Mouse (Mus musculus) c-Kit-positive CD71-positive TER-119-positive erythroid progenitor cells, embryonic 14.5 days (primary cell): Measurements from ENCODE around the gene Casp9.

Experiments used
- DNase-seq: peaks from one replicate; pipeline ENCODE4 v3.0.0-alpha.2; 2013; ENCODE audit warnings: low spot score

The Casp9 gene

DNA sequence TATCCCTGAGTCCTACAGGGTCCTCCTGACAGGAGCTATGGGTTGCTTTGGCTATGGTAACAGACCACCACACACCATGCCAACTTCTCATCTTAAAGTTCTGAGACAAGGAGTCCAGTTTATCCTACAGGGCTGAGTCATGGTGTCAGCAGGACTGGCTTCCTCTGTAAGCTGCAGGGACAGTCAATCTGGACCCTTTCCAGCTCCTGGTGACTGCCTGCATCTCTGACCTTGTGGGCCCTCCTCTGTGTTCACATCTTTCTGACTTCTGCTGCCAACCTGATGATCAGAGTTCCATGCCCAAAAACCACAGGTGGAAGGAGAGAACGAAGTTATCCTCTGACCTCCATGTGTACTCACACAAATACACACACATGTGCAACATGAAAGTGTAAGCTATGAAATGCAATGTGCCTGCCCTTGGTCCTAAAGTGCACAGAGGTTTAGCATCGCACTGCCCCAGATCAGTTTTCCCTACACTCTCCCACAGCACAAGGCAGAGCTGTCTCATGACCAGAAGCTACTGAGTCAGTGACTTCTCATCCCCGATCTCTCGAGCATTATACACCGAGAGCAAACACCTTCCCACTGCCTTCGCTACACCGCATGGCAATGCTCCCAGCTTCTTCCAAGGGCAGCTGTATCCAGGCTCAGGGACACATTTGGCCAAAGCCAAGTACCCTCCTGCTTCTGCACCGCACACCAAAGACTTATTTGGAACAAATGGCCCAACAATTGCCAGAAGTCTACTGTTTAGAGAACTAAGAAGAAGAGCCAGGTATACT, 12.0 kb upstream of the Casp9 start:
- DNase-seq: no peak

DNA sequence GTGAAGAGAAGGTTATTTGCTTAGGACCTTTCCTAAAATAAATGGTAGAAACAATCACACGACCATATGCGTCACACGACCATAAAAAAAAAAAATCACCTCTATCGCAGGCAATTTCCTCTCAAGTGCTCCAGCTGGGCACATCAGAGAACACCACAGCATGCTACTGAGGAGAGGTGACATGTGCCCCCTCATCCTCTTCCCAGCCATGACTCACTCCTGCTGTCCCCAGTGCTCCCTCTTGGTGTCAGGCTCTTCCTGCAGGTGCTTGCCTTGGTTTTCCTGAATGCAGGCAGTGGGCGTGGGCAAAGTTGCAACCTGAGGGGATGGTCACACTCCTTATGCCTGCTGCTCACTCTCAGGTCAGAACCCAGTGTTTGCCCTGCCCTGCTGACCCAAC, 8.6 kb upstream of the Casp9 start:
- DNase-seq: no peak

DNA sequence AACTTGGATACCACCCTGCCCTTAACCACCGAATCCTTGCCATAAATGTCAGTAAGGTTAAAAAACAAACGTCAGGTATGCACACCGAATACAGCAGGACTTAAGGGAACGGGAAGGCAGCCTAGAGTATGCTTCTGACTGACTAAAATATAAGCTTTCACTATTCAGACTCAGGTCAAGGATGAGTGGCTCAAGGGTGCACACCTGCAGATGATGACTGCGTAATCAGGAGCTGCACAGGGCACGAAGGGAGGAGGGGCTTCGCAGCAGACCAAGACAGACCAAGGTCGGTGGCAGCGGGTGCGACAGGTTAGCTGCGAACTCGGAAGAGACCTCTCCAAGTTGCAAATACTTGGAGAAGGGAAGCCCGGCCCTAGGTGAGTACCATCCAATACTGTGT, 7.3 kb upstream of the Casp9 start:
- DNase-seq: no peak

DNA sequence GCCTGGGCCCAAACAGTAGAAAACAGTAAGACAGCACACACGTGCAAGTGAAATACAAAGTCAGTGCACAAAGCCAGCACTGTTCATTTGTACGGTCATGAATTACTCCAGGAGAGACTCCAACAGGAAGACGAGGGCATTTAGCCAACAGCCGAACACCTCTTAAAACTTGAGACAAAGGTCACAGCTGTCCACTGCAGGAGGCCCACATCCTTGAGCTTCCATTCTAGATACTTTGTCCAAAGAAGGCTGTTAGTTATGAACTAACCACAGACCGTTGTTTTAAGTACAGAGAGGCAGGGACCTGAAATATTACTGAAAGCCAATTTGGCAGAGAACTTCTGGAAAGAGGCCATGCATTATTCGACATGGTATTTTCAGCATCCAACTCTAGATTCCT, 6.4 kb upstream of the Casp9 start:
- DNase-seq: no peak

DNA sequence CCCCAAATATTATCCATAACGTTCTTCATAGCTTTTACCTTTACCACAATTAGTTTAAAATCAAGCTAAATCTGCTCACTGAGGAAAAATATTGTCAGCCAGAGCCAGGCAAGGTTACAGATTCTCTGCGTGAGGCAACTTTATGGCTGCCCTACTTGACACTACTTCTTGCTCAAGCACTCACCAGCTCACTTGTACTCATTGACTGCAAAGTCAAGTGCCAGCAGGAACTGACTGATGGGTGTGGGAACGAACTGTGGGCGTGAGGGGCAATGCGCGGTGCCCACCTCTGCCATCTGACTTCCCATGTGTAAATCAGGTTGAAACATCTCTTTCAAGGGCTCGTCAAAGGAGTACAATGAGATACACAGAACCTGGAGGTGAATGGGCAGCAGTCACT, 6.0 kb upstream of the Casp9 start:
- no peak for DNase-seq

DNA sequence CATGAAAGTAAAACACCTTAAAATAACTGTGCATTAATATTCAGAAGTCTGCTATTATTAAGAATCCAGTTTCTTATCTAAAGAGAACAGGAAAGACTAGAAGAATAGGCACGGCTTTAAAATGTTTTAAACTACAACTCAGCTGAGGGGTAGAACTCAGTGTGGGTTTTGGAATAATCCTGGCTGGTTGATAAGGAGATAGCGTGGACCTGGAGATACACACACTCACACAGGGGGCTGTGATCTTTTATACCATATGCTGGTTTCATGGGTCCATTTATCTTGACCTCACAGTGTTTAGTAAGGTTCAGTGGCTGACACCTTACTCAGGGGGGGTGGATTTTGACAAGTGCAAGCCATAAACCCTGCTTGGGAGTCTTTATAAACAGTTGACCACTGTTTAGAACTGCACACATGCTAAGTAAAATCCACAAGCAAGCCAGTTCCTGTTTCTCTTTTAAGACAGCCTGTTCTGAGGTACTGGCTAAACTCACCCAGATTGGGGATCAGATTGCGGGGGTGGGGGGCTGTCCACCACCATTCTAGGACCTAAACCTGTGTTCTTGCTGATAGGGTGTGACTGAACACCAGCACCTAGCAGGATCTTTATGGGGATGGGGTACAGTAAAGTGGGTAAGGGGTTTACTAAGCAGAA, 3.7 kb upstream of the Casp9 start:
- DNase-seq: no peak

DNA sequence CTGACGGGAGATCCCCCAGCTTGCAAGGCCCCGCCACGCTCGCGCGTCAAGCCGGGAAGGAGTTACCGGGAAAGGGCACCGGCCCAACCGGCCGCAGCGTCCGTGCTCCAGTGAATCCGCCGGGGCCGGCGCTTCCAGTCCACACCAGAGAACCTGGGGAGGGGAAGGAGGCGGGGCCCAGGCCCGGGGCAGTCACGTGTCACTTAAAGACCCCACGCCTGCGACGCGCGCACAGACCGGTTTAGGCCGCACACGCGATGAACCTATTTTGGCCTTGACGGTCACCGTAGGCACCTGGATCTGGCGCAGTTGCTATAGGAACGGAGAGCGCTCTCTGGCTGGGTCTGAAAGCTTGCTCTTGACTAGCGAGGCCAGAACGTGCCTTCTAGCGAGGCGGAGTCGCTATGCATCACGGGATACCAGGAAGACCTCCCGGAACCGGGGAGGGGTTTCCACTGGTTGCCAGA, 2.9 kb upstream of the Casp9 start, which contains the start of gene Dnajc16:
Gene Dnajc16, minus strand, starts transcription at position 408 of the 467 bp plus-strand sequence.
- DNase-seq: peak; percentile 98

DNA sequence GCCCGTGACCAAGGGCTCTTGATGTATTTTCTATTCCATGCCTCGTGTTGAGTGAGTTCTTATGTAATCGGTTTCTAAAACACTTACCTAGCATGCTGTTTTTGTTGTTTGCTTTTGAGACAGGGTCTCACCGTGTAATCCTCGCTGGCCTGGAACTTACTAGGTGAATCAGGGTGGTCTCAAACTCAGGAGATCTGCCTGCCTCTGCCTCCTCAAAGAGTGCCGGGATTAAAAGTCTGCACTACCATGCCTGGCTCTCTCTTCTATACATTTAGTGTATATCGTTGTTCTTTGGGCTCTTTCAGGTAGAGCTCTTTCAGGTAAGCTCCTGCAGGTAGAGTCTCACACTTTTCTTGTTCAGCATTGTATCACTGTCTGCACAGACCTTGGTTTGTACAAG, 1.9 kb upstream of the Casp9 start:
- no peak for DNase-seq

DNA sequence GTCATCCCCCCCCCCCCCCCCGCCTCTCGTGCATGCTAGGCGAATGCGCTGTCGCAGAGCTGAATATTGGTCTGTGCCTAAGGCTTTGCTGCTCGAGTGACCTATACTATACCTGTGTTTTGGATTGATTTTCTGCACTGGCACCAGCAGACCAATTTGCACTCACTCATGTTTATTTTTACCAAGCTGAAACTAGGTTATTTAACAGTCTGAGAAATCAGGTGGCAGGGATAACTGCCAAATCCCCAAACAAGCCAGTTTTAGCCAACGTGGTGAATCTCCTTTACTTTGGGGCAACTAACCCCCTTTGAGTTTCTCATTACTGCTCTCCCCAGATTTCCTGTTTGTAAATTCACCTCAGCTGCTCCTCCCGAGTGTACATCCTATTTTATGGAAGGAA, 1.5 kb upstream of the Casp9 start:
- no peak for DNase-seq

DNA sequence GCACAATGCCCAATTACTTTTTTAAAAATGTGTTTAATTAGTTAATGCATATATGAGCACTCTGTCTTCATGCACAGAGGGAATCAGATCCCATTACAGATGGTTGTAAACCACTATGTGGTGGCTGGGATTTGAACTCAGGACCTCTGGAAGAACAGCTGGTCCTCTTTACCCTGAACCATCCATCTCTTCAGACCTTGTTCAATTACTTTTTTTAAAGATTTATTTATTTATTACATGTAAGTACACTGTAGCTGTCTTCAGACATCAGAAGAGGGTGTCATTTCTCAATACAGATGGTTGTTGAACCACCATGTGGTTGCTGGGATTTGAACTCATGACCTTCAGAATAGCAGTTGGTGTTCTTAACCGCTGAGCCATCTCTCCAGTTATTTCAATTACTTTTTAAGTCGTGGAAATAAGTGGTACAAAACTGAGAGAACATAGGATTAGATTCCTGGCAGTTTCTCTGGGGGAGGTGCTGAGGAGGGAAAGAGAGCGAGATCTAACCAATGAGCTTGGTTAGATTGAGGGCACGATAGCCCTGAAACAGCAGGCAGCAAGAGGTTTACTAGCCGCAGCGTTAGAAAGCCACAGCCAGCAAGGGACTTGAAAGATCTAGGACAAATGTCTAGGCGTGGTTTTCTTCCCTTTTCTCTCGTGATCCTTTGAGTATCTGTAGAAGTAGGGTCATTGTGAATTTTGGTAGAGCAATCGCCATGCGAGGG, 694 bp upstream of the Casp9 start:
- DNase-seq: no peak

DNA sequence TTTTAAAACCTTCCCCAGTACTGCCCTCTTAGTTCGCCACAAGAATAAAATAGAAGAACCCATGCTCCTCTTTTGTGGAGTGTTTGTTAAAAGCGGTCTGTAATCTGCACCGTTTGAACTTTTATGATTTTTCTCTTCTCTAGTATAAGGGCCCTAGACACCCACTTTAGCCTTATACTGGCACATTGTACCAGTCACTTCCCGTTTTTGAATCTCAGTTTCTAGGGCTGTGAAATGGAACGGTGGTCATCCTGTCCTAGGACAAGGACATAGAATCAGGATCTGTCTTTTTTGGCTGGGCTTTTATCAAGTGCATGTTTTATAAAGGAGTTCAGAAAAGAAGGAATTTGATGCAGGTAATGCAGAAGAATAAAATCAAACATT, 732 bp downstream of the Casp9 start:
- no peak for DNase-seq

DNA sequence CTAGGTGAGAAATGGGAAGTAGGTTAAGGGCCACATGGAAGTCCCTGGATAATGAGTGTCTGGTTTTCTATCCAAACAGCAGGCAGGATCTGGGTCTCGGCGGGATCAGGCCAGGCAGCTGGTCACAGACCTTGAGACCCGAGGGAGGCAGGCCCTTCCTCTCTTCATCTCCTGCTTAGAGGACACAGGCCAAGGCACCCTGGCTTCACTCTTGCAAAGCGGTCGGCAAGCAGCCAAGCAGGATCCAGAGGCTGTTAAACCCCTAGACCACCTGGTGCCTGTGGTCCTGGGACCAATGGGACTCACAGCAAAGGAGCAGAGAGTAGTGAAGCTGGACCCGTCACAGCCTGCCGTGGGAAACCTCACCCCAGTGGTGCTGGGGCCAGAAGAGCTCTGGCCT, 2.9 kb downstream of the Casp9 start:
- DNase-seq: no peak

DNA sequence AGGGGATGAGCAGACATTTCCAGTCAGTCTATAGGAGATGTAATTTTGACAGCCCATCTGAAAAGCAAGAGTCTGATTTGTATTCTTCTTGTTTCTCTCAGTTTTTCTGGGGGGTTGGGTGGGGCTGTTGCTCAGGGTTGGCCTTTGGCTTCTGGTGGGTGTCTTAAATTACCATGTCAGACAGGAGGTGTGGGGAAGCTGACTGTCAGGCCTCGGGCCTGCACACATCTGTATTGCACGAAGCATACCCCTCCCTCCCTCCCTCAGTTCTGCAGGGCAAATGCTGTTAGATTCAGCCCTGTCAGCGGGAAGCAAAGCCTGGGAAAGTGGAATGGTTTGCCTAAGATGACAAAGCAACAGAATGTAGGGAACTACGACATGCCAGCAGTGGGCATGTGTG, 3.5 kb downstream of the Casp9 start:
- DNase-seq: no peak

DNA sequence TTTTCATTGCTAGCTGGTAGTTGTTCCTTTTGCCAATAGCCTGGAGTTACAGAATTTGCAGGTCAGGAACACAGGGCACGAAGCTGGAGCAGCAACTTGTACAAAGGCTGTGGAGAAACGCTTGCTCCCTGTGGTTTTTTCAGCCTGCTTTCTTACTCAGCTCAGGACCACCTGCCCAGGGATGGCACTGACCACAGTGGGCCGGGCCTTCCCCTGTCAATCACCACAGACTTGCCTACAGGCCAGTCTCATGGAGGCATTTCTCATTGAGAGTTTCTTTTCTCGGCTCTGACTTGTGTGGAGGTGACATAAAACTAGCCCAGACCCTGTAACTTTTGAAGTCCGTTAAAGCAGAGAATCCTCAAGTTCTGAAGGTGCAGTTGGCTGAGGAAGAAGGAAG, 4.1 kb downstream of the Casp9 start:
- no peak for DNase-seq

DNA sequence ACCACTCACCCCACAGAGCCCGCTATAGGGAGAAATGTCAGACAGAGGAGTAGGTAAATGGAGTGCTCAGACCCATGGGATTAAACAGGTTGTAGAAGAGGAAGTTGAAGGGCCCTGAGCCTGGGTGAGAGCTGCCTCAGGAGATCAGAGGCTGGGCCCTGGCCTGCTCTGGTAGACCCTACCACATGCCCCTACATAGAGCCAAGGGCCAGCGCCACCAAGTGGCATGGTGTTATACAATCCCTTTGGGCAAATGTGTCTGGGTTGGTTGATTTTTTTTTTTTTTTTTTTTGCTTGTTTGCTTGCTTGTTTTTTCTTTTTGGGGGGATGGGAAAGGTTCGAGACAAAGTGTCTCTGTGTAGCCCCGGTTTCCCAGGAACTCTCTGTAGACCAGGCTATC, 10.7 kb downstream of the Casp9 start:
- DNase-seq: no peak

DNA sequence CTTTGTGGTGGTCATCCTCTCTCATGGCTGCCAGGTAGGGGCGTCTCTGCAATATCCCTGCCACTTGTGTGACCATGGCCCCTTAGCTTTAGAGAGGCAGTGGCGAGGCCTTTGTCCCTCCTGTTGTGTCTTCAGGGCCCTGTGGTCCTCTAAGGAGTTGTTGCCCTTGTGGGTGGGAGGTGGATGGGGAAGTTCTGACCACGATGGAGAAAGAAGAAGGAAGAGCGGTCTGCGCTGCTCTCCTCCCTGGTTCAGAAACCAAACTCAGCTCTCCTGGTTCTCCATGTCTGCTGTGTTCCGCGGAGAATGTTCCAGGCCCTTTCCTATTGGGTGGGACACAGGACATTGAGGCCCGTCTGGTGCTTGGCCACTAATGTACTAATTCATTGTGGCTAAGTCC, 12.5 kb downstream of the Casp9 start:
- no peak for DNase-seq

DNA sequence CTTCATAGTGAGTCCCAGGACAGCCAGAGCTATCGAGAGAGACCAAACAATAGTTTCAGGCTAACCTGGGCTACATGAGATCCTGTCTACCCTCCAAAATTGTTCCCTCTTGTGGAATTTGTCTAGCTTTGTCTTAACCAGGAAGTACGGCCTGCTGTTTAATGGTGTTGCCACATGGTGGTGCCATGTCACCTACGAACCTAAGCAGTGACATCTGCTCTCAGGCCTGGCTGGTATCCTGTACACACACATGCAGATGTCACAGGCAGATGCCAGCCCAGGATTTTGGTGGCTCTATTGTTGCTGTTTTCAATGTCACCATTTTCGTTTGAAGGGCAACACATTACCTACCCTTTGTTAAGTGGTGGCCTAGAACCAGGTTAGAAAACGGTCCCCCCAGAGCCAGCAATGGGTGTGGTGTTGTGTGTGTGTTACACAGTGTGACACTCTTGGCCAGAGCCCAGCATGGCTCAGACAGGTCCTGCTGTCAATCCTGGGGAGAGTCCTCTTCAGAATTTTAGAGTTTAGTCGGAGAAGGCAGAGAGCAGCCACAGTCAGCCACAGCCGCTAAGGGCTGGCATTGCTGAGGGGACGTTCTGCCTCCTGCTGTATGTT, 16.5 kb downstream of the Casp9 start:
- peak; percentile 35 for DNase-seq

DNA sequence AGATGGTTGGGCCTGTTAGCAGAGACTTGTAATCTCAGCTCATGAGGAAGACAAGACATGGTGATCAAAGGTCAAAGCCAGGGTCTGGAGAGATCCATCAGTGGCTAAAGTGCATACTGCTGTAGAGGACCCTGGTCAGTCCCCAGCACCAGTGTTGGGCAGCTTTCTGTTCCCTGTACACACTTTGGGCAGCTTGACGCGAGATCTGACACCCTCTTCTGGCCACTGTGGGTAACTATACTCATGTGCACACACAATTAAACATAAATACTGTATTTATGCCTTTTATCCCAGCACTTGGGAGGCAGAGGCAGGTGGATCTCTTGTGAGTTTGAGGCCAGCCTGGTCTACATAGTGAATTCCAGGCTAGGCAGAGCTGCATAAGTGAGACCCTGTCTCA, 17.6 kb downstream of the Casp9 start:
- DNase-seq: no peak

DNA sequence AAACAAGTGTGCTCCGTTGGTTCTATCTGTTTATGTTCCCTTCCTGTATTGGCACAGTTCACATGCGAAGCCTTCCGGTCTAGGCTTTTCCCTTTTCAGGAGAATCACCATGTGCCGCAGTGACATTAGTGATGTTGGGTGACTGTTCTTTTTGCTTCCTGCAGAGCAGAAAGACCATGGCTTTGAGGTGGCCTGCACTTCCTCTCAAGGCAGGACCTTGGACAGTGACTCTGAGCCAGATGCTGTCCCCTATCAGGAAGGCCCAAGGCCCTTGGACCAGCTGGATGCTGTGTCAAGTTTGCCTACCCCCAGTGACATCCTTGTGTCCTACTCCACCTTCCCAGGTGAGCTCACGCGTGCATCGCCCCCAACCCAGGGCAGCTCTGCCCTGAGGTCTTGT, 18.0 kb downstream of the Casp9 start:
- DNase-seq: no peak

DNA sequence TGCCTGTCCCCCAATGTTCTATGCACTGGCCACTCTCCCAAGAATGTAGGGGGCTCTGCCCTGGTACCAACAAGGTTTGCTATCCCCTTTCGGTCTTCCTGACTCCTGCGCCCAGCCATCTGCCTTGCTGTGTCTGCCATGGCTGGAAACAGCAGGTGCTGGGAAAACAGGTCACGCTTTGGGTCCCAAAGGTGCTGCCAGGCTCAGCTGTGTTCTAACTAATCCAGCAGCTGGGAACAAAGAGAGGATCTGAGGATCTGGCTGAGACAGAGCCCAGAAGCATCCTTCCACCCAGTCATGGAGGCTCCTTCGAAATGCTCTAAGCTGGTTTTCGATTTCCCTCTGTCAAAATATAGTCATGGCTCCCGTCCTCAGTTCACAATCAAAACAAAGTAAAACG, 22.9 kb downstream of the Casp9 start:
- DNase-seq: no peak

DNA sequence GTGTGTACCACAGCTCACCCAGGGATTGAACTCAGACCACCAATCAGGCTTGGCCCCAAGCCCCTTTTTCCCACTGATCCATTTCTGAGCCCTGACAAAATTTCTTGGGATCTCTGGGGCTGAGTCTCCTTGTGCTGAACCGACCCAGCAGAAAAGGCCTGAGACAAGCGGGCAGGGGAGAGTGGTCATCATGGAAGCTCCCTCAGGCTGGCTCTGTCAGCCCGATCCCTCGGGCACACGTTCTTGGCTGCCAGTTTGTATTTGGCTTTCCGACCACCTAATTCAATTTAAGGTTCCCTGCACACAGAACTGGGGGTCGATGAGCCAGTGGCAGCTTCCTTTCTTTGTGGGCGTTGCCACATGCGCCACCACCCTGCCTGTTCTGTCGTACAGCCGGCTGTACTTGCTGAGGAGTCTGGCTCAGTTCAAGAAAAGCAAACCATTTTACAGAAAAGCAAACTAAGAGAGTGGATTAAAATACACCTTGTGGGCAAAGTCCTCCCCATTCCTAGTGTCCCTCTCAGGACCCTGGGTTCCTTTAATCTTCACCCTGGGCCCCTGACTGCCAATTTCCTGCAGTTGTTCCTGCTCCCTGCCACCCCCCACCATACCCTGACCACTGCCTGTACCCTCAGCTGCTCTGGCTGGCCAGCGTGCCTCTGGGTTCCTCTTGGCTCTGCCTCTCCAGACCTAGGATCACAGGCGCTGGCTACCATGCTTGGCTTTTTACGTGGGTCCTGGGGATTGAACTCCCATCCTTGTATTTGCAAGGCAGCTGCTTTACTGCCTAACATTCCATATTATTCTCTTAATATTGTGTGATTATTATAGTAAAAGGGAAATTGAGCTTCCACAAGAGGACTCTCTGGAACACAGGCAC, 23.6 kb downstream of the Casp9 start:
- DNase-seq: no peak

DNA sequence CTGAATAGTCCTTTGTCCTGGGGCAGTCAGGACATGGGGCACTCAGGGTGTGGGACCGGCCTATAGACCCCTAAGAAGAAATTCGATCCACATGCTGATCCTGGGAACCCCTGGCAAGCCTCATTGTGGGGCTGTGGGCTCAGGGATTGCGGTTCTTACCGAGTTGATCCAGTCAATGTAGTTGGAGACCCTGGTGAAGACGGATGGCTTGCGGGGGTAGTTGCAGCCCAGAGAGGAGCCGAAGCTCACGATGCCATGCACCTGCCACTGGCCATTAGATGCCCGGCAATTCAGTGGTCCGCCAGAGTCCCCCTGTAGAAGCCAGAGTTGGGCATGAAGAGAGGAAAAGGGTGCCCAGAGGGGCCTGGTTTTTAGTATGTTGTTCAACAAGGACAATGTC, 24.3 kb downstream of the Casp9 start:
- no peak for DNase-seq
